Comparison of ENCODE assay signal across 8 mouse cellular contexts in the genomic region with DNA sequence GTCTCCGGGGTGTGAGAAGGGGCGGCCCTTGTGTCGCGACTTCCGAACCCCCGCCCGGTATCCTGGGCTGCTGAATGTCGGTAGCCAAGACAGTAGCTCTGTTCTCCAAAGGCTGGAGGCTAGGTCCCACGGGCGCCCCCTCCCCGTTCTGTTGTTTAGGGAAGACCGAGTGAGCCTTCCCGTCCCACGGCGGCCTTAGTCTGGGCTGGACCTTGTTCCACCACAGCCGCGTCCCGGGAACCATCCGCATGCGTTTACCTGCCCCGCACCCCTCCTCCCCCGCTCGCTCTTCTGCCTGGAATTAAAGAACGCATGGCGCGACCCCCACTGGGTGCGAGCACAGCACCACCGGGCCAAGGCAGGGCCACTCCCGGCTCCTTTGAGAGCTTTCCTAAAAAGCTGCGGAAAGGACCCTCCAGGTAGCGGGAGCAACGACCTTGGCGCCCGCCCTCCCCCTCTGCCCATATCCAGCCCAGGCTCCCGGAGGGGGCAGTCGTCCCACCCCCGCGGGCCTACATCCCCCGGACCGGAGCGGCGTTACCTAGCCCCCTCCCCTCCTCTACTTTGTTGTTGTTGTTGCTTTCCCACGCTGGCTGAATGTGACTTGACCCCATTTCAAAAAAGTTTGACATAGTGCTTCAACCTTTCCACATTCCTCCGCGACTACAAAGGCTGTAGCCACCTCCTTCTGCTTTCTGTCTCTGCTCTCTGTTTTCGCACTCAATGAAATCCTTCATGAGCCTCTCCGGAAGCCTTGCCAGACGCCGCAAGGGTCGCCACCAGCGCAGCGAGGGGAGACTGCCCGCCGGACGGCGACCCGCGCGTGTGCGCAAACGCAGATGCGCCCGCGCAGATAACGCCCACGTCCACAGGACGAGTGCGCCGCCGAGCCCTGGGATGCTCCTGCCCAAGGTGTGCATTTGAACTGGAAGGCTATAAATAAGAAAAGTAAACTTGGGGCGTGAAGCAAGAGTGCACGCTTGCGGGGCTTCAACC.
DNase-seq lines count a peak whose midpoint lies in the region; ATAC-seq and TF ChIP-seq lines count a peak whose summit lies in the region.

No protein-coding gene starts in this region.

- no peak for TF ChIP-seq CTCF in Patski (IDR thresholded peaks at IDR 0.05)

- DNase-seq in heart, adult 11 months: peak; percentile 76
- no peak for DNase-seq in heart, adult 8-10 months (ENCODE audit: low spot score)
- no peak for DNase-seq in Patski (ENCODE audit: low read depth, low spot score)
- peak; percentile 38 for DNase-seq in forebrain, embryonic 10.5 days (ENCODE audit: extremely low spot score, low spot score)
- peak; percentile 4 for DNase-seq in induced T-regulatory cell, adult 2 months (ENCODE audit: low read depth)
- peak; percentile 53 for DNase-seq in mesoderm, embryonic 11.5 days (ENCODE audit: low read depth, low spot score)
- peak; percentile 42 to 51 for DNase-seq in thymus, postnatal 36 days
- DNase-seq in right cerebral cortex, postnatal 36 days (ENCODE audit: low spot score in 2 of 2): no peak

- peak; percentile 9 for ATAC-seq in Patski

- POLR2A ChIA-PET in Patski (lab: Charles Lee): no interaction called here

- peak overlapping the region; percentile 40; the same call in 1 of the 2 replicates for H3K27ac ChIP-seq in forebrain, embryonic 10.5 days

- H3K4me1 ChIP-seq in forebrain, embryonic 10.5 days: peaks cover 33% of the 10 kb centered on the region

- in situ Hi-C loops in Patski (cut with MboI; ENCODE audit: low pct_unique_long_range_greater_than_20kb): no loop called here

- peaks cover 3% of the 10 kb centered on the region; the same call in 1 of the 2 replicates for H3K9me3 ChIP-seq in forebrain, embryonic 10.5 days

- peak overlapping the region; percentile 70 for H3K4me3 ChIP-seq in forebrain, embryonic 10.5 days

- no peaks in the 10 kb centered on the region for H3K36me3 ChIP-seq in forebrain, embryonic 10.5 days (replicated peaks)

- CTCF ChIA-PET in Patski (lab: Charles Lee): no interaction called here

- no peaks in the 10 kb centered on the region for H3K27me3 ChIP-seq in Patski
- peaks cover 53% of the 10 kb centered on the region for H3K27me3 ChIP-seq in forebrain, embryonic 10.5 days (ENCODE audit: poor library complexity, severe bottlenecking)

- WGBS in forebrain, embryonic 10.5 days: under 1% methylated on average over 73 of the region's 73 CpGs

Comparison
In these comparisons a context has a peak if more than half of its experiments do, and no peak if none do; other contexts are left out.
1. DNase-seq: peak in heart, adult 11 months (single experiment), forebrain, embryonic 10.5 days (single experiment), induced T-regulatory cell, adult 2 months (single experiment), mesoderm, embryonic 11.5 days (single experiment) and thymus, postnatal 36 days (2 of 2); none in heart, adult 8-10 months (single experiment), Patski (single experiment) and right cerebral cortex, postnatal 36 days (0 of 2).